Mouse (Mus musculus) layer of hippocampus, adult 18-20 months (tissue): Measurements from ENCODE around the gene Hamp2. TPM values are rescaled to one million over a fixed set of nuclear protein-coding genes. Genes with fewer than 3 reads are reported as not detected.
A peak's percentile ranks its signal among the peaks of the same experiment; 100 is the strongest.
"Not testable (repeated sequence)": the region's sequence is repeated elsewhere in the genome, so short reads cannot be mapped to it uniquely, and the experiment has no call there.

Experiments
- DNase-seq, 2 experiments: peaks; one replicate each; pipeline ENCODE4 v3.0.0; 2022; ENCODE audit warnings: low spot score in 2 of 2
- long read RNA-seq: library from polyadenylated mRNA; stranded (forward); transcript quantifications from one replicate; pipeline ENCODE4 v2.0.0, GENCODE M21; 2021
- total RNA-seq, 2 experiments: library from RNA; stranded (reverse); gene quantifications; 2 replicates each; pipeline ENCODE4 v1.2.3; 2021

Gene Hamp2
- not detected for total RNA-seq
- long read RNA-seq, result 0 reads

GRCm38 (mm10) chr7:30924581-30924980 lies at the start of gene Hamp2:
Hamp2 (minus strand) TSS chr7:30924681.
- not testable (repeated sequence) for DNase-seq

DNA sequence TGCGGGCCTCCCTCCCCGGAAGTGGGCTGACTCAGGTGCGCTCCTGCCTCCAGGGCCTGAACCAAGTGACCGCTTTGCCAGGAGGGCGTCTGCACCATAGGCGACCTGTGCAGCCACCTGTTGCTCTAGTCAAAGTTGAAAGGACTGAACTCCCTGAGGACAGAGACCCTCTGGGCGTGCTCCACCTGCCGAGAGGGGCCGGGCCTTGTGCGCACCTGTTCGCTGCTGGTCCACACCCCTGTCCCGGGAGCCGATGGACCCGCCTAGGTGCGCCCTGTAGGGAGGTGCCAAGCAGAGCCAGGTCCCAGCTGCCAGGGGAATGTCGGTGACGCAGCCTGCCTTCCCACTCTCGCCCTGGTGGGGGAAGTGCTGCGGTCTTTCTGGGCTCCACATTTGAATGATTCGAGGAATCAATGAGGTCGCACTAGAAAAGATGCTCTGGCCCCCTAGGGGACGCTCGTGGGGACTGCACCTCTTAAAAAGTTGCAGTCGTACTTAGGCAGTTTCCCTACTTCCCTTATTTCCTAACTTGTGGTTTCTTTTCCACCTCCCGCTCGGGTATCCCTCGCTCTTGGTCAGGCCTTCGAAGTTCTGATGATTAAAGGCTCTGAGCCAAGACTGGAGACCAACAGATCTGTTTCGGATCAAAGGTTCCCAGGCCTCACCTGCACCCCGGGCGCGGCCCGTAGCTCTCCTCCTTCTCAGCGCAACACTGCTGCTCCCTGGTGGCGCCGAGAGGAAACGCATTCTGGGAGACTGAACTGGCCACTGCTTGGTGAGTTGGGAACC lies 49.2 kb upstream of the Hamp2 start, which contains the start of gene Fam187b:
Gene Fam187b (plus strand): TSS at position 290 of the 789 bp plus-strand sequence.
- peak; percentile 37 to 73 for DNase-seq

GRCm38 (mm10) chr7:30973251-30973500 lies 48.7 kb upstream of the Hamp2 start, which contains the start of gene Lsr:
Lsr (minus strand) TSS chr7:30973464.
- no peak for DNase-seq

- no peak for DNase-seq
Measured at GRCm38 (mm10) chr7:30972426-30973250, 48.2 kb upstream of the Hamp2 start.

GRCm38 (mm10) chr7:30971901-30972300 lies 47.4 kb upstream of the Hamp2 start:
- no peak for DNase-seq

DNA sequence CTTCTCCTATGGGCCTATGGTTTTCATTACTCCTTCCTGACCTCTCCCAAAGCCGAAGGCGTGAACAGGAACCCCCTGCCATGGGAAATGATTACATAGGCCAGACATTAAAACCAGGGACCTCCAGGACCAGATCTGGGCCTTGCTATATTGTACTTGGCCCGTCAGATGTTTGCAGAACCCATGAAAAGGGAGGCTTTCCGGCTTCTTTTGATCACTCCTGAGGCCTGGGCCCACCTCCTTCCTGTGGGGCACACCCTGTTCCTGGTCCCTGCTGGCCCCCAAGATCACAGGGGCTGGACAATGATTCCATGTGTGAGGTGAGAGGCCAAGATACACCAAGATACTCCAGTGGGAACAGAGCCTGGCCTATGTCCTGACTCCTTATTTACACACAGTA lies 44.7 kb upstream of the Hamp2 start:
- DNase-seq, result no peak

GRCm38 (mm10) chr7:30968611-30969010 lies 44.1 kb upstream of the Hamp2 start:
- DNase-seq, result no peak

GRCm38 (mm10) chr7:30966657-30967056 lies 42.2 kb upstream of the Hamp2 start:
- no peak for DNase-seq

GRCm38 (mm10) chr7:30965677-30966076 lies 41.2 kb upstream of the Hamp2 start:
- no peak for DNase-seq

DNA sequence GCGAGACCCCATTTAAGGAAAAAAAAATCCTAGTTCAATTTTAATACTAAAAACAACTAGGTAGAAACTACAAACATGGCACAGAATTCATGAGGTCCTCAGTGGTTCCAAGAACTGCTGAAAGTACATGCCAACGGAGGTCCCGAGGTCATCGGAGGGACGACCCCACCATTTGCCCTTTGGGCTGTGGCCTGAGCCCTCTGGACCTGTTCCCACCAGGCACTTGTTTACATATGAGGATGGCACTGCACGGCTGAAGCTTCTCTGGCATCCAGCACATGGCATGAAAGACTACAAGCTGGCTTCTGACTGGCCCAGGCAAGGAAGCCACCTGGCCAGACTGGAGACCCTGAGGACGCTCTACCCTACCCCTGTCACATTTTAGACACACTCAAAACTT lies 39.9 kb upstream of the Hamp2 start:
- DNase-seq, result no peak

GRCm38 (mm10) chr7:30962862-30963261 lies 38.4 kb upstream of the Hamp2 start:
- DNase-seq, result no peak

DNA sequence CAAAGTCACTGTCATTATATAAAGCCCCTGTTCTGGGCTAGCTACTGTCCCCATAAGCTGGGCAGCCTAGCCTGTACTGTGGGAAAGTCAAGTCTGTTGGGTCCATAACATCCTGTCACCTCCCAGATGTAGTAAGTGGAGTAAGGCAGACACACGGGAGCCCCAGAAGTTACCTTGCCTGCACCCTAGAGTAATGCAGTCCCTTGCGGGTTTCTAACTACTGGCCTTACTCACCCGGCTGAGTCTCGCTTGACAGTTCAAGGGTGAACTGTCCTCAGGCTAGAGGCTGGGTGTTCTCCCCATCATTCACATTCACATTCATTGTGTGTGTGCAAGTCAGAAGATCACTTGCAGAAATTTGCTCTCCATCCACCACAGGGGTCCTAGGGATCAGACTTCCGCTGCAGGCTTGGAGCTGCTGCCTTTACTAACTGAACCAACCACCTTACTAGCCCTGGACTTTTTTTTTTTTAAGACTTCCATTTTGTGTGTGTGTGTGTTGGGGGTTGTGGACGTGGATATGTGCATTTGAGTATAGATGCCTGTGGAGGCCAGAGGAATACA lies 35.4 kb upstream of the Hamp2 start:
- DNase-seq, result no peak

GRCm38 (mm10) chr7:30958866-30959487 lies 34.5 kb upstream of the Hamp2 start:
- DNase-seq, result no peak

GRCm38 (mm10) chr7:30958109-30958865 lies 33.8 kb upstream of the Hamp2 start:
- no peak for DNase-seq

DNA sequence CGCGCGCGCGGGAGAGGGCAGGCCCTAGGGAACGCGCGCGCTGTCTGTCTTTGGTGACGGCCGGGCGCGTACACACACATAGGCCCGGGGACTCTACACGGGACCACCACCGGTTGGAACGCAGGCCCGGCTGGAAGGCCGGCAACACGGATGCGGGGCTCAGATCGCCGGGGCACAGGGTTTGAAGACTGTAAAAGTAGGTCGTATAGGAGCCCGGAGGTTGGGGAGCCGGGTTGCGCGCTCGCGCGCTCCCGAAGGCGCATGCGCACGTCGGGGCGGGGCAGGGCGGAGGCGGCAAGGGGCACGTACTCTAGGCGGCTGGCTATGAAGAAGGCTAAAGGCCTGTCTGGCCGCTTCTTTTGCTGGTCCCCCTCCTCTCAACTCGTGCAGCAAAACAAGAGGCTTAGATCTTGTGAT lies 32.9 kb upstream of the Hamp2 start:
- DNase-seq, result peak; percentile 88 to 93

- DNase-seq, result peak; percentile 68 to 79
Measured at GRCm38 (mm10) chr7:30956756-30957366, 32.4 kb upstream of the Hamp2 start, which contains the start of gene Usf2. Usf2 (minus strand) TSS chr7:30956803.

- peak; percentile 27 to 36 for DNase-seq
Measured at GRCm38 (mm10) chr7:30956357-30956751, 31.9 kb upstream of the Hamp2 start.

DNA sequence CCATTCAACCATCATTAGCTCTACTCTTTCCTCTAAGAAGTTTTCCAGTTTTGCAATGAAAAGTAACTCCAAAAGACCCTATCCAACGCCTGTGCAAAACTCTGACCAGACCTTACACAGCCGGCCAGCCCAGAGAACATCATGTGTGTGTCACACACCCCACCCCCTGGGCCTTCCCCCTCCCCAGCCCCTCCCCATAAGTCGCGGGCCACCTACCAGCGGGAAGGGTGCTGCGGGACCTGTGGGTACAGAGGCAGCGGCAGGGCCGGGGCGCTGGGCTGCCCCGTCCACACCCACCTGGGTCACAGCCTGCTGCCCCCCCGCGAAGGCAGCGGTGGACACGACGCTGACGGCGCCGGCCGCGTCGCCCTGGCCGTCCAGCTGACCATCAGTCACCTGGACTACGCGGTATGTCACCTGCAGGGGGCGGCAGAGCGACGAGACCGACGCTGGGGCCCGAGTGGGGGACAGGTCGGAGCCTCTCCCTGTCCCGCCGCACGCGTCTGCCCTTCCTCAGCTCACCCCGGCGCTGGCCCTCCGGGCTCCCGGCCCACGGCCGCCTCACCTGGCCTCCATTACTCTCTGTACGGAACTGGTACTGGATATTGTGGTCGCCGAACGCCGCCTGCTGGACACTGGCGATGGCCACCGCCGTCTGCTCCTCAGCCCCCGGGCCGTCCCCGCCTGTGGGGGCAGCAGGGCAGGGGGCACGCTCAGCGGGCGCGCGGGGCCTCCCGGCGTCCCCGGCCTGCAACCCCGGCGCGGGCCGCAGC lies 31.3 kb upstream of the Hamp2 start:
- peak; percentile 63 to 72 for DNase-seq

- DNase-seq, result no peak
Measured at GRCm38 (mm10) chr7:30954971-30955520, 30.6 kb upstream of the Hamp2 start.
